Mouse (Mus musculus): ENCODE measurements at regions not wholly inside any gene's neighbourhood (a gene's known extent, or its start where the extent isn't known, plus 50 kb on each side); places are given as distances from the start of the nearest gene placed in this dataset.

- no peak for DNase-seq
These were observed 98.0 kb downstream of the Dhx15 start for GRCm38 (mm10) chr5:52092273-52092672.

- no peak for DNase-seq
These were observed 102.2 kb downstream of the Dhx15 start for GRCm38 (mm10) chr5:52088131-52088530.

- no peak for DNase-seq
These were observed 103.4 kb downstream of the Dhx15 start for GRCm38 (mm10) chr5:52086766-52087429.

GRCm38 (mm10) chr5:52080268-52080667 is 110.0 kb downstream of the Dhx15 start:
- peak; percentile 23 for DNase-seq

GRCm38 (mm10) chr5:52077696-52078095 is 112.6 kb downstream of the Dhx15 start:
- no peak for DNase-seq

- no peak for DNase-seq
These were observed 115.2 kb downstream of the Dhx15 start for GRCm38 (mm10) chr5:52075096-52075495.

GRCm38 (mm10) chr5:52064804-52065451 is 125.4 kb downstream of the Dhx15 start:
- peak; percentile 59 for DNase-seq

- no peak for DNase-seq
These were observed 128.1 kb downstream of the Dhx15 start for GRCm38 (mm10) chr5:52062214-52062613.

- DNase-seq: no peak
These were observed 129.1 kb downstream of the Dhx15 start for GRCm38 (mm10) chr5:52061226-52061625.

GRCm38 (mm10) chr5:52057261-52057660 is 133.1 kb downstream of the Dhx15 start:
- no peak for DNase-seq

GRCm38 (mm10) chr5:52052072-52052465 is 138.2 kb downstream of the Dhx15 start:
- DNase-seq: no peak

- peak; percentile 48 for DNase-seq
These were observed 138.8 kb downstream of the Dhx15 start for GRCm38 (mm10) chr5:52051383-52052071.

GRCm38 (mm10) chr5:52048790-52049189 is 141.5 kb downstream of the Dhx15 start:
- no peak for DNase-seq

- DNase-seq: no peak
These were observed 143.6 kb downstream of the Dhx15 start for GRCm38 (mm10) chr5:52046704-52047103.

- DNase-seq: no peak
These were observed 146.2 kb downstream of the Dhx15 start for GRCm38 (mm10) chr5:52044101-52044500.

GRCm38 (mm10) chr5:52041447-52041846 is 148.9 kb downstream of the Dhx15 start:
- DNase-seq: no peak

GRCm38 (mm10) chr5:52040427-52041312 is 149.6 kb downstream of the Dhx15 start:
- peak; percentile 53 for DNase-seq

- DNase-seq: no peak
These were observed 155.0 kb downstream of the Dhx15 start for GRCm38 (mm10) chr5:52035339-52035738.

GRCm38 (mm10) chr5:52027478-52027877 is 162.8 kb downstream of the Dhx15 start:
- DNase-seq: no peak

- DNase-seq: no peak
These were observed 164.2 kb downstream of the Dhx15 start for GRCm38 (mm10) chr5:52026148-52026547.

- peak; percentile 86 for DNase-seq
These were observed 167.1 kb downstream of the Dhx15 start for GRCm38 (mm10) chr5:52023212-52023611.

- no peak for DNase-seq
These were observed 173.3 kb downstream of the Dhx15 start for GRCm38 (mm10) chr5:52016992-52017391.

GRCm38 (mm10) chr5:52015786-52016185 is 174.5 kb downstream of the Dhx15 start:
- peak; percentile 15 for DNase-seq
